Mouse (Mus musculus) T-helper 1 cell (primary cell): ENCODE measurements around the gene Slc6a9.

Source experiments
- in situ Hi-C: fragments of 300-600 bp; cut with MboI, MseI; formaldehyde crosslinking; loops from one replicate; pipeline ENCODE4 v1.15.1; 2025; ENCODE audit warnings: high pct_unique_total_duplicates

Gene Slc6a9

DNA sequence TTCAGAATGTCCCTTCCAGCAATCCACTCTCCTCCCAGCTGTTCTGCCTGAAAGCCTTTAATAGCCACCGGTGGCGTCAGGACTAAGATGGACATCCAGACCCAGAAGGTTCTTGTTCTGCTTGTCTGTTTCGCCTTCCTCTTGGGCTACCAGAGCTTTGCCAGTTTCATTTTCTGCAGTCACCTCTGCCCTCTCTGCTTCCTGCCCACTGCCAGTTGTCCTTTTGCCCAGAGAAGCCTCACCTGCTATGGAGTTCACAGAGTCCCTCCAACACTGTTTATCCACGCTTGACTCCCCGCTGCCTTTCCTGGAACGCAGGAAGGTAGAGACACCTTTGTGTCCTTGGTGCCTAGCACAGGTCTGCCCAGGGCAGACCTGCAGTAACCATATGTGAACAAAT is 5.1 kb downstream of the Slc6a9 start:
- in situ Hi-C loops = loop anchor here (25.0 kb wide), 1 partner anchor 1752 kb away; the partner anchor contains the start of genes Lrrc41 and Uqcrh

DNA sequence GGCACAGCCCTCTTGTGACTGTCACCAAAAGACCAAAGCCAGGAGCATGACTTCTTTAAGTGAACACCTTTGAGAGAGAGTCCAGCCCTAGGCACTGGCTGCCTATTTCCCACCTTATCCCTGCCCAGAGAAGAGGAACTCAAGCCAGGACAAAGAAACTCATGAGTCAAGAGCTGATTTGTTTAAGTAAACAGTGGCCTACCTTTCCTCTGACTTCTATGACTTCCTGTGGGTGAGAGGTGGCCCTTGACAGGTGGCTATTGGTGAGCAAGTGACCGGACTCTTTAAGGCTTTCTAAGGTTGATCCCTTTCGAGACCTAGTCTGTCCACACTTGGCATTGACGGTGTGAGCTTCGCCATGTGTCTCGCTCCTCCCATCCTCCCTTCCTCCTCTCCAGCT is 6.5 kb downstream of the Slc6a9 start:
- in situ Hi-C loops = loop anchor here (25.0 kb wide), 1 partner anchor 1754 kb away; the partner anchor contains the start of genes Lrrc41 and Uqcrh

- in situ Hi-C loops = loop anchor here (25.0 kb wide), 1 partner anchor 1754 kb away; the partner anchor contains the start of genes Lrrc41 and Uqcrh
Measured at GRCm38 (mm10) chr4:117841566-117841965, 7.3 kb downstream of the Slc6a9 start.

DNA sequence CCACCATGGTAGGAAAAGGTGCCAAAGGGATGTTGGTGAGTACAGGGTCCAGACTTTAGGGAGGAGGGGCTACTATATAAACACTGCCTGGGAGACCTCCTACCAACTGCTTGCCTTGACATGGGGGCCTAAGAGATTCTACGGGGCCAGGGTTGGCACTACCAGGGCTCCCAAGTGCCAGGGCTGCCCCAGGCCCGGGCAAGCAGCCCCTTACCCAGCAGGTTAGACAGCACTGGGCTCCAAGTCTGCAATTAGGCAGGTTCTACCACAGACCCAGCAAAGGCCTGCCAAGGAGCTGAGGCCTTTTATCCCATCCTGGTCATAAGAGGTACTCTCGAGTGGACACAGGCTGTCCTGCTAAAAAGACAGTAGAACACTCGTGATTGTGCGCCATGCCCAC is 8.8 kb downstream of the Slc6a9 start:
- in situ Hi-C loops = loop anchor here (25.0 kb wide), 1 partner anchor 1756 kb away; the partner anchor contains the start of genes Lrrc41 and Uqcrh

GRCm38 (mm10) chr4:117844467-117844866 is 10.2 kb downstream of the Slc6a9 start:
- in situ Hi-C loops = loop anchor here (25.0 kb wide), 1 partner anchor 1757 kb away; the partner anchor contains the start of genes Lrrc41 and Uqcrh

GRCm38 (mm10) chr4:117845316-117845715 is 11.0 kb downstream of the Slc6a9 start:
- in situ Hi-C loops = loop anchor here (25.0 kb wide), 1 partner anchor 1758 kb away; the partner anchor contains the start of genes Lrrc41 and Uqcrh

DNA sequence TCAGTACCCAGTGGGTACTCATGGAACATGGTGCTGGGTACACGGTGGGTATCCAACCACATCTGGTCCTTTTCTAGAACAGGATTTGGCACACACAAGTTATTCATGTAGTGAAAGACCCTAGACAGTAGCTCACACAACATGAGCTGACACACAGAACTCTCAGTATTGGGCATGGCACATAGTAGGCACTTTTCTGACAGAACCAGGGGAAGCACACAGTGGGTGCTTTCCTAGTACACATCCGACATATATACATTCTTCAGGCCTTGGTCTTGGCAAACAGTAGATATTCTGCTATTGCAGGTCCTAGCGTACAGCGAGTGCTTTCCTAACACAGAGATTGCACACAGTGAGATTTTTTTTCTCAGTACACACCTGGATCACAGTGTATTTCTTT is 12.0 kb downstream of the Slc6a9 start:
- in situ Hi-C loops = loop anchor here (25.0 kb wide), 1 partner anchor 1759 kb away; the partner anchor contains the start of genes Lrrc41 and Uqcrh

GRCm38 (mm10) chr4:117847011-117847410 is 12.7 kb downstream of the Slc6a9 start:
- in situ Hi-C loops = loop anchor here (25.0 kb wide), 1 partner anchor 1760 kb away; the partner anchor contains the start of genes Lrrc41 and Uqcrh

DNA sequence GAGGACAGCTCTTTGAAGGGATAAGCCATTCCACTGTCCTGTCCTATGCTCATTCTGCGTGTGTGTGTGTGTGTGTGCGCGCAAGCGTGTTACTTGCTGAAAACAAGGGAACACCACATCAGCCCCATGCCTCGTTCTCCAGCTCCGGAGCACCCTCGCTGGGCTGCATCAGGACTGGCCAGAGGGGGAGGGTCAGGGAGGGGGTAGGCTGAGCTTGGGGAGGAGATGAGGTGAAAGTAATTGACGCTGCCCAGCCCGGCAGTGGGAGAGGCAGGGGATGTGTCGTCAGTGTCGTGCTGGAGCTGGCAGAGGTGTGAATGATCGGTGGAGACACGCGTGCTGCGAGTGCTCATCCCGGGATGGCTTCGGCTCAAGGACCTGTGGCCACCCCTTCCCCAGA is 14.8 kb downstream of the Slc6a9 start:
- in situ Hi-C loops = loop anchor here (25.0 kb wide), 1 partner anchor 1762 kb away; the partner anchor contains the start of genes Lrrc41 and Uqcrh

GRCm38 (mm10) chr4:117849506-117849905 is 15.2 kb downstream of the Slc6a9 start:
- in situ Hi-C loops = loop anchor here (25.0 kb wide), 1 partner anchor 1762 kb away; the partner anchor contains the start of genes Lrrc41 and Uqcrh

- in situ Hi-C loops = no loop called here
Measured at GRCm38 (mm10) chr4:117850176-117850575, 15.9 kb downstream of the Slc6a9 start.

DNA sequence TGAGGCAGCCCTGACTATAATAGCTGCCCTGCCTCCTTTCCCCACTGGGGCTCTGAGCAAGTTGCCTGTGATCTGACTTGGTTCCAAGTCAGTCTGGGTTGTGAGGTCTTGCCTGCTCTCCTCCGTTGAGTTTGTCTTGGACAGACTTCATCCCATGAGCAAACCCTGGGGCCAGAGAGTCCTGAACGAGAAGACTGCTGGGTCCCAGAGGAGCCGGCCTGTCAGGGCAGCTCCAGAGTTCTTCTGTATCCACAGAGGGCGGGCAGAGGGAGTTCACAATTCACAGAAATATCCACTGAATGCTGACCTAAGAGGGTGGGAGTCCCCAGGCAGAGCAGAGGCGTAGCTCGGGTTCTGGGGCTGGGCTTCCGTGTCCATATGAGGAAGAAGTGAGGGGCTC is 16.6 kb downstream of the Slc6a9 start:
- in situ Hi-C loops = no loop called here

DNA sequence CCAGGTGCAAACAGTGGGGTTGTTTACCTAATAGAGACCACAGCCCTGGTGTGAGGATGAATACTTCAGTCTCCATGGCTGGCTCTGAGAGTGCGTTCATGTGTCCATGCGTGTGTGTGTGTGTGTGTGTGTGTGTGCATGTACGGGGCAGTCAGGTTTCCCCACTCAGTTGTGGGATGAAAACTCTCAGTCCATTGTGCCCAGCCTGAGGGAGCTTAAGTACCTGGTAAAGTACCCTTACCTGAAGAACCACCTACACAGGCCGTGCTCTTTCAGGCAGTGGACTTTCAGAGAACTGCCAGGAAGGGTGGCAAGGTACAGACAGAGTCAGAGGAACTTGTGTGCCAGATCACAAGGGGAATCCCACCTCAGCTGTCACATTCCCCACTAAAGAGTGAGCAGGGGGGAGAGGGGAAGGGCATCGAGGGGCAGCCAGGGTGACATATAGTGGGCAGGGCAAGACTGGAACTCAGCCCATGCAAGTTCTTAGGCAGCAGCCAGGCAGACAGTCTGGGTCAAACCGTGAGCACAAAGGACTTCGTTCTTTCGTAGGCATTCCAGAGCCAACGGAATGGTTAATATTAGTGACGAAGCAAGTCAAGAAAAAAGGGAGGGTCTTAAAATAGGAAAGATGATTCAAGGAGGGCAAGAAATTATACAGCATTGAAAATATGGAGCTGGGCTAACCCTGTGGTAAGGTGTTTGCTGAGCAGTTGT is 18.0 kb downstream of the Slc6a9 start:
- in situ Hi-C loops = no loop called here

DNA sequence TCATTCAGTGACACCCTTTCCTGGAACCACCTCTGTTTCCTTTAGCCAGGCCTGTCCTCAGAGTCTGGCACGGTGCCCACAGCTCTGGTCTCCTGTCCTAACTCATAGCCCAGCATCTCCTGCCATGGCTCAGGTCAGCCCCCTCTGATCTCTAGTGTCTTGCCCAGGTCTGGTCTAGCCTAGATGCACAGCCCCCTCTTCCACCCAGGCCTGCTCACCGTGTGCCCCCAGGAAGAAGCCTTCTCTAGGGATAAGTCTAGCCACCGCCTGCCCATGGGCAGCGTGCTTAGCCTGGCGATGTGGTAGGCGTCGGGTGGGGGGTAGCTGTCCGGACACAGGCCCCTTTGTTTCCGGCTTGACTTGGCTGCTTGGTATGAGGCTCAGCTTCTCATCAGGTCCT is 20.8 kb downstream of the Slc6a9 start:
- in situ Hi-C loops = no loop called here

- in situ Hi-C loops = no loop called here
Measured at GRCm38 (mm10) chr4:117858794-117859193, 24.5 kb downstream of the Slc6a9 start.

- in situ Hi-C loops = no loop called here
Measured at GRCm38 (mm10) chr4:117860570-117860969, 26.3 kb downstream of the Slc6a9 start.

DNA sequence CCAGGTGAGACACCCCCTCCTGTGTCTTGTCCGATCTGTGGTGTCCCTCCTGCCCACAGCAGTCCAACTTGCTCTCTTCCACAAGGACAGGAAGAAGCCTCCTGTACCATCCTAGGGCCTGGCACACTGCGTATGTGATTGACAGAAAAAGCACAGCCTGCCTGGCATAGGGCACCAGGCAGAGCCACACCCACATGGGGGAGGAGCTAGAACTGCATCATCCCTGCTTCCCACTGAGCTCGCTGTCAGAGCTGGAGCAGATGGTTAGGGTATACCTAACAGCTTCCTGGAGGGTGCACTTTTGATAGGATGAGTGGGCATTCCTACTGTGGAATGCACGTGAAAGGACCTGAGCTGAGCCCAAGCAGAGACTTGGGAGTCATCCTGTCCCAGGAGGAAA is 28.5 kb downstream of the Slc6a9 start:
- in situ Hi-C loops = no loop called here

DNA sequence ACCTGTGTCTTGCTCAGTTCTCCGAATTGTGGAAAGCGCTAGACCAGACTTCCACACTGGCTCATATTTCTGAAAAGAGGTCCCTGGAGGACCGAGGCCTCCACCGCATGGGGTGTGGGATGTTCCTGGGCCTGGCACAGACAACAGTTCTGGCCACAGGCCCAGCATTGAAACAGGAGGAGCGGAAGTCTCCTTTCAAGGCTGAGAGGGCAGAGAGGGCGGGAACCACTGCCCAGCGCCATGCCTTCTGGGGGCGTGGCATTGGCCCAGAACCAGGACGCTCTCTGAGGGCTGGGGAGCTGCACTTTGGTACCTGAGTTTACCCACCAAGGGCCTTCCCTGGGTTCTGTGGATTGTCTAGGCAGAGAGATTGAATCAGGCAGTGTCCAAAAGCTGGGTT is 31.8 kb downstream of the Slc6a9 start:
- in situ Hi-C loops = no loop called here

GRCm38 (mm10) chr4:117867000-117867399 is 32.7 kb downstream of the Slc6a9 start:
- in situ Hi-C loops = no loop called here

DNA sequence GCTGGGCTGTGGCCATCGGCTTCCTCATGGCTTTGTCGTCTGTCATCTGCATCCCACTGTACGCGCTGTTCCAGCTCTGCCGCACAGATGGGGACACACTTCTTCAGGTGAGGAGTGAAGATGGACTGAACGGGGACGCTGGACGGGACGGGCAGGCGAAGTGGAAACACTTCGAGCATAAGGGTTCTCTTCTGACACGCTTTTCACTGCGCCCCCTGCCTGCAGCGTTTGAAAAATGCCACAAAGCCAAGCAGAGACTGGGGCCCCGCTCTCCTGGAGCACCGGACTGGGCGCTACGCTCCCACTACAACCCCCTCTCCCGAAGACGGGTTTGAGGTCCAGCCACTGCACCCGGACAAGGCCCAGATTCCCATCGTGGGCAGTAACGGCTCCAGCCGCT is 33.5 kb downstream of the Slc6a9 start:
- in situ Hi-C loops = no loop called here

GRCm38 (mm10) chr4:117869317-117869716 is 35.0 kb downstream of the Slc6a9 start:
- in situ Hi-C loops = no loop called here

DNA sequence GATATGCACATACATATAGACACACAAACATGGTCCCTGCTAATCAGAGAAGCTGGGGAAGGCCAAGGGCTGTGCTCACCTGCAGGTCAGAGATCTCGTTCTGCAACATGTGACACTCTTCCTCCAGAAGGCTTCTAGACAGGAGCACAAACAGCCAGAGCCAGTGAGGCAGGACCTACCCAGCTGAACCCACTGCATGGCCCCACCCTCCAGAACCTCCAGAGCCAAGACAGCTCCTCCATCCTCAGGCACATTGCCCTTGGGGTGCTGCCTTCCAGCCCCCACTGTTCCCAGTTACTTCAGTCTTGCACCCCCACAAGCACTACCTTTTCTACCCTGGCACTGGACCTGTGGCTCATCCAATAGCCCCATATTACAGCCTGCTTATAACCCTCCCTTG is 36.1 kb downstream of the Slc6a9 start:
- in situ Hi-C loops = no loop called here

DNA sequence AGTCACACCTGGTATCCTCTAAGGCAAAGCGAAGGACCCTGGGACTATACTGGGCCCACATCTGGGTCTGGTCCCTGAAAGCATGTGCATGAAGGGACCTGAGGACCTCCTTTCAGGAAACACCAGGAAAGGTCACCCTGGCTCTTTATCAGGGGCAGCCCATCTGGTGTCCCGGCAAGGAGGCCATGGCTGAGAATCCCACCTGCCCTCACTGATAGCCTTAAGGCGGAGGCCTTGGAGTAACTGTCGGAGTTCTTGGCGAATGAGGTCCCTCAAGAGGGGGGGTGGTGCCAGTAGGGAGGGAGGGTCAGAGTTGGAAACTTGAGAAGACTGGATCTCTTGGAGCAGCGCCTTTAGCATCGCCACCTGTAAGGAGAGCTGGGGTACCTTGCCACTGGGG is 37.5 kb downstream of the Slc6a9 start:
- in situ Hi-C loops = no loop called here
